Comparison of ENCODE assay signal across 10 mouse cellular contexts in the genomic region with DNA sequence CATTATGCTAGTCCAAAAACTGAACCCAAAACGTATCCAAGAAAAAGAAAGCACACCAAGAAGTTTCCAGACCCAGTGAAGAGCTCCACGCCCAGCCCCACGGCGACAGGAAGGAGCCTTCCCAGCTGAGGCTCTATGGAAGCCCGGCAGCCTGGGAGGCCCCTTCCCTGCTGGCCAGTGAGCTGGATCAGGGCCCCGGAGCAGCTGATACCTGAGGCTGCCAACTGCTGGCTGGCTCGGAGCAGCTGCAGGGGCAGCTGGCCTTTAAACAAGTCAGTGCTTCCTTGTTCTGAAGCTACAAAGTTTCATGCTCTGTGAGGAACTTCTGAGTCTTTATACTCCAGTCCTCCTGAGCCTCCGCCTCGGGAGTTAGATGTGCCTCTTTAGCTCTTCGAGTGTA. TPM values are rescaled to one million over a fixed set of nuclear protein-coding genes. Genes with fewer than 3 reads are reported as not detected.
A peak's percentile ranks its signal among the peaks of the same experiment; 100 is the strongest.
DNase-seq lines count a peak whose midpoint lies in the region; ATAC-seq and TF ChIP-seq lines count a peak whose summit lies in the region.
"Had no signal": no experiment of that assay in that cellular context is flagged by ENCODE, and none has a peak within 500 bp of the region (broad histone marks: within the 10 kb centered on the region; RNA-seq: fewer than 3 reads in every experiment).

No protein-coding gene starts in this region.

- H3K36me3 ChIP-seq in forebrain, embryonic 13.5 days (ENCODE audit: poor library complexity, severe bottlenecking), result peaks cover 47% of the 10 kb centered on the region
- peaks cover 94% of the 10 kb centered on the region for H3K36me3 ChIP-seq in forebrain, embryonic 10.5 days (replicated peaks)
- H3K36me3 ChIP-seq in hindbrain, embryonic 13.5 days, result peaks cover 62% of the 10 kb centered on the region
- H3K36me3 ChIP-seq in limb, embryonic 15.5 days, result peaks cover 25% of the 10 kb centered on the region; the same call in 1 of the 2 replicates
- H3K36me3 ChIP-seq in stomach, postnatal 0 days (ENCODE audit: control insufficient read depth, insufficient read depth, low read length), result no peaks in the 10 kb centered on the region

- no peak for TF ChIP-seq CTCF in gastrocnemius, adult 2 months (IDR thresholded peaks at IDR 0.05)
- 0 out of 2 replicates have a peak, but pooled peaks have one; percentile 4 for TF ChIP-seq CTCF in stomach, postnatal 0 days (IDR thresholded peaks at IDR 0.05; ENCODE audit: low read depth)

- DNase-seq in forebrain, embryonic 10.5 days (ENCODE audit: extremely low spot score, low spot score), result no peak
- peak; percentile 13 for DNase-seq in 3134 (ENCODE audit: extremely low read depth, insufficient read length, low spot score)
- DNase-seq in gastrocnemius, adult 2 months, result peak; percentile 92
- peak; percentile 77 for DNase-seq in stomach, postnatal 0 days (ENCODE audit: low spot score)

- H3K27me3 ChIP-seq in forebrain, embryonic 13.5 days, result no peaks in the 10 kb centered on the region
- no peaks in the 10 kb centered on the region for H3K27me3 ChIP-seq in forebrain, embryonic 10.5 days (ENCODE audit: poor library complexity, severe bottlenecking)
- no peaks in the 10 kb centered on the region for H3K27me3 ChIP-seq in hindbrain, embryonic 13.5 days
- no peaks in the 10 kb centered on the region for H3K27me3 ChIP-seq in limb, embryonic 15.5 days
- no peaks in the 10 kb centered on the region for H3K27me3 ChIP-seq in stomach, postnatal 0 days (ENCODE audit: control insufficient read depth, insufficient read depth, low read length)
- H3K27me3 ChIP-seq: CH12.LX; liver, embryonic 15.5 days had no signal

- intact Hi-C loops in gastrocnemius, adult 2 months (cut with DNase I), result no loop called here

- WGBS in forebrain, embryonic 13.5 days, result 78% methylated on average over 10 of the region's 10 CpGs
- WGBS in forebrain, embryonic 10.5 days, result 85% methylated on average over 10 of the region's 10 CpGs
- 57% methylated on average over 10 of the region's 10 CpGs for WGBS in hindbrain, embryonic 13.5 days
- WGBS in limb, embryonic 15.5 days, result 44% methylated on average over 10 of the region's 10 CpGs
- 27% methylated on average over 10 of the region's 10 CpGs for WGBS in stomach, postnatal 0 days

- H3K27ac ChIP-seq in forebrain, embryonic 13.5 days, result no peak overlapping the region
- no peak overlapping the region for H3K27ac ChIP-seq in forebrain, embryonic 10.5 days
- peak overlapping the region; percentile 72 for H3K27ac ChIP-seq in gastrocnemius, adult 2 months
- peak overlapping the region; percentile 58 for H3K27ac ChIP-seq in hindbrain, embryonic 13.5 days
- H3K27ac ChIP-seq in limb, embryonic 15.5 days, result peak overlapping the region; percentile 72
- peak overlapping the region; percentile 69 for H3K27ac ChIP-seq in stomach, postnatal 0 days (replicated peaks)
- H3K27ac ChIP-seq: liver, embryonic 15.5 days had no signal

- peaks cover 41% of the 10 kb centered on the region for H3K4me1 ChIP-seq in forebrain, embryonic 13.5 days
- H3K4me1 ChIP-seq in forebrain, embryonic 10.5 days, result peaks cover 14% of the 10 kb centered on the region
- H3K4me1 ChIP-seq in hindbrain, embryonic 13.5 days (replicated peaks), result peaks cover 45% of the 10 kb centered on the region
- peaks cover 25% of the 10 kb centered on the region for H3K4me1 ChIP-seq in limb, embryonic 15.5 days
- peaks cover 4% of the 10 kb centered on the region; the same call in 1 of the 2 replicates for H3K4me1 ChIP-seq in stomach, postnatal 0 days (replicated peaks; ENCODE audit: control insufficient read depth, insufficient read depth)

- no peak overlapping the region for H3K4me3 ChIP-seq in forebrain, embryonic 13.5 days
- no peak overlapping the region for H3K4me3 ChIP-seq in forebrain, embryonic 10.5 days
- peak overlapping the region; percentile 53 for H3K4me3 ChIP-seq in gastrocnemius, adult 2 months
- H3K4me3 ChIP-seq in hindbrain, embryonic 13.5 days, result no peak overlapping the region
- H3K4me3 ChIP-seq in limb, embryonic 15.5 days, result no peak overlapping the region
- no peak overlapping the region for H3K4me3 ChIP-seq in stomach, postnatal 0 days (ENCODE audit: low read depth, low read length)
- H3K4me3 ChIP-seq: liver, embryonic 15.5 days had no signal

- no peak overlapping the region for H3K4me2 ChIP-seq in forebrain, embryonic 13.5 days
- H3K4me2 ChIP-seq in hindbrain, embryonic 13.5 days, result no peak overlapping the region
- no peak overlapping the region for H3K4me2 ChIP-seq in limb, embryonic 15.5 days
- H3K4me2 ChIP-seq in stomach, postnatal 0 days (replicated peaks; ENCODE audit: low read depth), result no peak overlapping the region
- H3K4me2 ChIP-seq: liver, embryonic 15.5 days had no signal

- TF ChIP-seq EP300 in stomach, postnatal 0 days (optimal IDR thresholded peaks at IDR 0.05), result no peak

- no peak overlapping the region for H3K9ac ChIP-seq in forebrain, embryonic 13.5 days
- H3K9ac ChIP-seq in hindbrain, embryonic 13.5 days, result no peak overlapping the region
- no peak overlapping the region for H3K9ac ChIP-seq in limb, embryonic 15.5 days
- no peak overlapping the region for H3K9ac ChIP-seq in stomach, postnatal 0 days (ENCODE audit: low read length)
- H3K9ac ChIP-seq: liver, embryonic 15.5 days had no signal

- H3K9me3 ChIP-seq in forebrain, embryonic 13.5 days (replicated peaks), result no peaks in the 10 kb centered on the region
- H3K9me3 ChIP-seq in forebrain, embryonic 10.5 days, result no peaks in the 10 kb centered on the region
- H3K9me3 ChIP-seq in hindbrain, embryonic 13.5 days, result no peaks in the 10 kb centered on the region
- no peaks in the 10 kb centered on the region for H3K9me3 ChIP-seq in limb, embryonic 15.5 days
- no peaks in the 10 kb centered on the region for H3K9me3 ChIP-seq in stomach, postnatal 0 days (ENCODE audit: control insufficient read depth, low read length)
- H3K9me3 ChIP-seq: liver, embryonic 15.5 days had no signal

- ATAC-seq in forebrain, embryonic 13.5 days, result 0 out of 2 replicates have a peak, but pooled peaks have one; percentile 40
- 0 out of 2 replicates have a peak, but pooled peaks have one; percentile 49 for ATAC-seq in hindbrain, embryonic 13.5 days (ENCODE audit: low FRiP score)
- peak; percentile 82 for ATAC-seq in limb, embryonic 15.5 days (ENCODE audit: insufficient number of reproducible peaks, low FRiP score, low TSS enrichment, low read depth)
- ATAC-seq in stomach, postnatal 0 days (ENCODE audit: low FRiP score, low TSS enrichment), result peak; percentile 71
- no peak for ATAC-seq in CD4-positive, CD25-positive, alpha-beta regulatory T cell, adult 4 months

RNA-seq across cellular contexts. Expression of a gene that starts 38.4 kb away (rescaled TPM):
- 138 and 142 TPM in 2 replicates for polyA plus RNA-seq in forebrain, embryonic 13.5 days (2015; fragmentation: Nextera tagmentation; extraction: Ambion mirVana)
- polyA plus RNA-seq in forebrain, embryonic 10.5 days (2016; fragmentation: Nextera tagmentation; extraction: Ambion mirVana), result 127 and 138 TPM in 2 replicates
- total RNA-seq in gastrocnemius, adult 2 months (2021), result 1 to 10 TPM; 1.0 to 1.3 TPM
- 154 and 158 TPM in 2 replicates for polyA plus RNA-seq in hindbrain, embryonic 13.5 days (2015; fragmentation: Nextera tagmentation; extraction: Ambion mirVana)
- 48.0 and 54.0 TPM in 2 replicates for polyA plus RNA-seq in limb, embryonic 15.5 days (2015; fragmentation: Nextera tagmentation; extraction: Ambion mirVana)
- 34.4 and 38.5 TPM in 2 replicates for polyA plus RNA-seq in stomach, postnatal 0 days (2015; fragmentation: Nextera tagmentation; extraction: Ambion mirVana)
- polyA plus RNA-seq in CD4-positive, CD25-positive, alpha-beta regulatory T cell, adult 4 months (2017; shearing (Covaris generic)), result 10 to 100 TPM; 65.0 to 80.7 TPM

Comparison
In these comparisons a context has a peak if more than half of its experiments do, and no peak if none do; other contexts are left out.
1. H3K27ac ChIP-seq: peak in gastrocnemius, adult 2 months (single experiment), hindbrain, embryonic 13.5 days (single experiment), limb, embryonic 15.5 days (single experiment) and stomach, postnatal 0 days (single experiment); none in forebrain, embryonic 13.5 days (single experiment) and forebrain, embryonic 10.5 days (single experiment).